Mouse (Mus musculus) CH12.LX (cell line): ENCODE measurements around the gene Zcchc13. TPM values are rescaled to one million over a fixed set of nuclear protein-coding genes. Genes with fewer than 3 reads are reported as not detected.

Experiments used
- DNase-seq: peaks from one replicate; pipeline ENCODE4 v3.0.0-alpha.2; 2013; ENCODE audit errors: extremely low read depth
- H3K27ac ChIP-seq: 2 replicates; pipeline ENCODE4 v1.5.1; 2012; ENCODE audit warnings: low read depth, mild to moderate bottlenecking, control low read depth, moderate library complexity; ENCODE audit not compliant: insufficient read depth
- H3K27me3 ChIP-seq: replicated peaks from 2 replicates; pipeline ENCODE3; 2012; ENCODE audit warnings: inconsistent platforms
- H3K36me3 ChIP-seq, 2 experiments: replicated peaks in 1 of 2; 2 replicates each; pipeline versions ENCODE3 to v1.6.1; 2012; ENCODE audit warnings: inconsistent platforms in 1 of 2, low read length in 1 of 2, mild to moderate bottlenecking in 1 of 2, mixed read lengths in 1 of 2, moderate library complexity in 1 of 2; ENCODE audit not compliant: control insufficient read depth in 1 of 2, insufficient read depth in 1 of 2
- H3K4me1 ChIP-seq, 2 experiments: 2 replicates each; pipeline ENCODE4 v1.6.1; 2012; ENCODE audit warnings: inconsistent platforms in 1 of 2, moderate library complexity in 1 of 2; ENCODE audit not compliant: insufficient read depth in 2 of 2, control insufficient read depth in 1 of 2
- H3K4me2 ChIP-seq: 2 replicates; pipeline ENCODE4 v1.6.1; 2012; ENCODE audit warnings: low read depth, mild to moderate bottlenecking, control low read depth; ENCODE audit not compliant: poor library complexity, insufficient read depth, severe bottlenecking
- H3K4me3 ChIP-seq, 3 experiments: fragments of 150-350 bp in 1 of 3; sonication (generic) in 1 of 3; replicated peaks in 1 of 3; 2 replicates each; pipeline versions ENCODE3 to v1.5.1; 2011 to 2012; ENCODE audit warnings: low read depth in 2 of 3, low read length in 2 of 3, mild to moderate bottlenecking in 2 of 3, moderate library complexity in 2 of 3, control low read depth in 1 of 3, improper control_type of control experiment in 1 of 3, inconsistent platforms in 1 of 3, mixed read lengths in 1 of 3; ENCODE audit not compliant: poor library complexity in 1 of 3
- H3K79me2 ChIP-seq: replicated peaks from 2 replicates; pipeline ENCODE4 v1.6.1; 2012; ENCODE audit warnings: mild to moderate bottlenecking, moderate library complexity; ENCODE audit not compliant: control insufficient read depth, poor library complexity, insufficient read depth, severe bottlenecking; ENCODE audit errors: extremely low read depth
- H3K9ac ChIP-seq: 2 replicates; pipeline ENCODE4 v1.6.1; 2012; ENCODE audit warnings: low read depth, mild to moderate bottlenecking, control low read depth, moderate library complexity; ENCODE audit not compliant: insufficient read depth
- H3K9me3 ChIP-seq: replicated peaks from 2 replicates; pipeline ENCODE3; 2012; ENCODE audit warnings: low read length, inconsistent platforms, mixed read lengths
- BHLHE40 ChIP-seq: IDR thresholded peaks from 2 replicates; pipeline ENCODE4 v1.6.1; 2011; ENCODE audit warnings: mild to moderate bottlenecking, low read depth, low read length, improper control_type of control experiment
- CHD1 ChIP-seq: IDR thresholded peaks from 2 replicates; pipeline ENCODE4 v1.6.1; 2012; ENCODE audit warnings: low read depth, low read length, improper control_type of control experiment, inconsistent platforms
- CHD2 ChIP-seq: IDR thresholded peaks from 2 replicates; pipeline ENCODE4 v1.6.1; 2011; ENCODE audit warnings: low read length, improper control_type of control experiment
- CTCF ChIP-seq, 2 experiments: IDR thresholded peaks in 1 of 2; conservative IDR thresholded peaks in 1 of 2; 2 replicates each; pipeline ENCODE4 v1.5.1; 2011 to 2012; ENCODE audit warnings: low read depth in 2 of 2, low read length in 2 of 2, improper control_type of control experiment in 1 of 2, inconsistent platforms in 1 of 2, mild to moderate bottlenecking in 1 of 2, moderate library complexity in 1 of 2
- E2F4 ChIP-seq: IDR thresholded peaks from 2 replicates; pipeline ENCODE4 v1.6.1; 2011; ENCODE audit warnings: low read depth, low read length, improper control_type of control experiment; ENCODE audit not compliant: insufficient replicate concordance
- ELF1 ChIP-seq: IDR thresholded peaks from 2 replicates; pipeline ENCODE4 v1.6.1; 2014; ENCODE audit warnings: low read depth, mild to moderate bottlenecking, inconsistent platforms, low read length, improper control_type of control experiment
- EP300 ChIP-seq: IDR thresholded peaks from 2 replicates; pipeline ENCODE4 v1.6.1; 2011; ENCODE audit warnings: low read length, improper control_type of control experiment
- GABPA ChIP-seq: IDR thresholded peaks from 2 replicates; pipeline ENCODE4 v1.6.1; 2012; ENCODE audit warnings: low read depth, low read length, improper control_type of control experiment, inconsistent platforms; ENCODE audit not compliant: insufficient replicate concordance
- HCFC1 ChIP-seq: IDR thresholded peaks from 2 replicates; pipeline ENCODE4 v1.6.1; 2012; ENCODE audit warnings: low read depth, mild to moderate bottlenecking, inconsistent platforms, low read length, improper control_type of control experiment
- IRF4 ChIP-seq: IDR thresholded peaks from 2 replicates; pipeline ENCODE4 v1.6.1; 2014; ENCODE audit warnings: low read depth, mild to moderate bottlenecking, inconsistent platforms, low read length, improper control_type of control experiment
- JUN ChIP-seq: IDR thresholded peaks from 2 replicates; pipeline ENCODE4 v1.6.1; 2011; ENCODE audit warnings: low read depth, mild to moderate bottlenecking, low read length, improper control_type of control experiment, moderate library complexity; ENCODE audit not compliant: insufficient read depth
- JUND ChIP-seq: conservative IDR thresholded peaks from 2 replicates; pipeline ENCODE4 v1.6.1; 2011; ENCODE audit warnings: low read depth, low read length, improper control_type of control experiment
- KAT2A ChIP-seq: IDR thresholded peaks from 2 replicates; pipeline ENCODE4 v1.6.1; 2012; ENCODE audit warnings: low read length, improper control_type of control experiment, inconsistent platforms; ENCODE audit not compliant: insufficient replicate concordance
- MAZ ChIP-seq: IDR thresholded peaks from 2 replicates; pipeline ENCODE4 v1.6.1; 2012; ENCODE audit warnings: low read depth, mild to moderate bottlenecking, inconsistent platforms, low read length, improper control_type of control experiment, moderate library complexity
- MEF2A ChIP-seq: IDR thresholded peaks from 2 replicates; pipeline ENCODE4 v1.6.1; 2014; ENCODE audit warnings: low read depth, mild to moderate bottlenecking, inconsistent platforms, low read length, improper control_type of control experiment, borderline replicate concordance
- MXI1 ChIP-seq: IDR thresholded peaks from 2 replicates; pipeline ENCODE4 v1.6.1; 2011; ENCODE audit warnings: mild to moderate bottlenecking, low read depth, low read length, improper control_type of control experiment
- MYC ChIP-seq: IDR thresholded peaks from 2 replicates; pipeline ENCODE4 v1.6.1; 2011; ENCODE audit warnings: low read depth, mild to moderate bottlenecking, improper control_type of control experiment, low read length
- NELFE ChIP-seq: IDR thresholded peaks from 2 replicates; pipeline ENCODE4 v1.6.1; 2011; ENCODE audit warnings: low read depth, low read length, improper control_type of control experiment
- NRF1 ChIP-seq: IDR thresholded peaks from 2 replicates; pipeline ENCODE4 v1.6.1; 2014; ENCODE audit warnings: low read depth, mild to moderate bottlenecking, inconsistent platforms, low read length, improper control_type of control experiment, moderate library complexity
- POLR2A ChIP-seq: IDR thresholded peaks from 2 replicates; pipeline ENCODE4 v1.6.1; 2011; ENCODE audit warnings: low read depth, mild to moderate bottlenecking, improper control_type of control experiment, low read length
- RAD21 ChIP-seq: IDR thresholded peaks from 2 replicates; pipeline ENCODE4 v1.6.1; 2011; ENCODE audit warnings: low read depth, mild to moderate bottlenecking, low read length, improper control_type of control experiment, moderate library complexity
- RCOR1 ChIP-seq: conservative IDR thresholded peaks from 2 replicates; pipeline ENCODE4 v1.6.1; 2012; ENCODE audit warnings: low read depth, mild to moderate bottlenecking, inconsistent platforms, low read length, improper control_type of control experiment
- SIN3A ChIP-seq: IDR thresholded peaks from 2 replicates; pipeline ENCODE4 v1.6.1; 2012; ENCODE audit warnings: low read length, improper control_type of control experiment, inconsistent platforms
- SMC3 ChIP-seq: IDR thresholded peaks from 2 replicates; pipeline ENCODE4 v1.6.1; 2011; ENCODE audit warnings: low read depth, low read length, improper control_type of control experiment
- TBP ChIP-seq: conservative IDR thresholded peaks from 2 replicates; pipeline ENCODE4 v1.6.1; 2011; ENCODE audit warnings: low read depth, low read length, improper control_type of control experiment
- USF2 ChIP-seq: conservative IDR thresholded peaks from 2 replicates; pipeline ENCODE4 v1.6.1; 2011; ENCODE audit warnings: low read depth, low read length, improper control_type of control experiment
- ZC3H11A ChIP-seq: IDR thresholded peaks from 2 replicates; pipeline ENCODE4 v1.6.1; 2012; ENCODE audit warnings: low read depth, mild to moderate bottlenecking, inconsistent platforms, low read length, improper control_type of control experiment
- ZKSCAN1 ChIP-seq: IDR thresholded peaks from 2 replicates; pipeline ENCODE4 v1.6.1; 2012; ENCODE audit warnings: low read depth, inconsistent platforms, low read length, improper control_type of control experiment, borderline replicate concordance
- ZMIZ1 ChIP-seq: IDR thresholded peaks from 2 replicates; pipeline ENCODE4 v1.6.1; 2012; ENCODE audit warnings: low read depth, mild to moderate bottlenecking, inconsistent platforms, low read length, improper control_type of control experiment
- ZNF384 ChIP-seq: IDR thresholded peaks from 2 replicates; pipeline ENCODE4 v1.6.1; 2012; ENCODE audit warnings: low read depth, low read length, improper control_type of control experiment, inconsistent platforms
- dilution Hi-C: fragments of 300-500 bp; cut with MboI; formaldehyde crosslinking; loops from 2 replicates; pipeline ENCODE4 v1.14.3; 2020; ENCODE audit warnings: low sequenced_read_pairs; ENCODE audit not compliant: extremely low pct_unique_long_range_greater_than_20kb, extremely low pct_ligation_motif_present
- in situ Hi-C: fragments of 300-500 bp; cut with MboI; formaldehyde crosslinking; loops from 3 replicates; pipeline ENCODE4 v1.14.3; 2019; ENCODE audit warnings: low sequenced_read_pairs, low pct_ligation_motif_present, low pct_unique_long_range_greater_than_20kb, mixed read lengths
- polyA plus RNA-seq: library from polyadenylated mRNA; unstranded; fragments of >175 nt; gene quantifications from 2 replicates; pipeline ENCODE4 v1.2.1, GENCODE M21; 2012; ENCODE audit warnings: low read depth; ENCODE audit not compliant: insufficient read length
- total RNA-seq, 2 experiments: library from RNA; depleted of rRNA; stranded (reverse); fragments of 300-350 nt in 1 of 2; fragments of >200 nt in 1 of 2; gene quantifications; 2 replicates each; pipeline ENCODE4 v1.2.3; 2012 to 2014

Zcchc13 gene
- total and polyA plus RNA-seq, 3 experiments: 1.7 TPM; not detected in 2

- peak overlapping the region; percentile 93 for H3K27ac ChIP-seq
- H3K9ac ChIP-seq: peak overlapping the region; percentile 88
- in situ Hi-C loops (loop anchor here (5.0 kb wide), 1 partner anchor 134 kb away; no protein-coding TSS in a partner anchor), dilution Hi-C loops (no loop called here)
- peak overlapping the region; percentile 71 for H3K4me2 ChIP-seq
- no peaks in the 10 kb centered on the region for H3K9me3 ChIP-seq
- TF ChIP-seq NELFE (0 out of 2 replicates have a peak, but pooled peaks have one; percentile 3), TBP (0 out of 2 replicates have a peak, but pooled peaks have one; percentile 24), GABPA (no peak)
- H3K36me3 ChIP-seq: no peaks in the 10 kb centered on the region
- peak; percentile 52 for DNase-seq
- H3K27me3 ChIP-seq: no peaks in the 10 kb centered on the region
- no peaks in the 10 kb centered on the region for H3K79me2 ChIP-seq
- H3K4me3 ChIP-seq: peak overlapping the region; percentile 51 to 58 (median 56)
- H3K4me1 ChIP-seq: 0 out of 4 replicates have a peak, but pooled peaks cover 0 to 5% of the 10 kb centered on the region in 2 experiments
These were observed 8.6 kb upstream of the Zcchc13 start for GRCm38 (mm10) chrX:103621799-103622198.

DNA sequence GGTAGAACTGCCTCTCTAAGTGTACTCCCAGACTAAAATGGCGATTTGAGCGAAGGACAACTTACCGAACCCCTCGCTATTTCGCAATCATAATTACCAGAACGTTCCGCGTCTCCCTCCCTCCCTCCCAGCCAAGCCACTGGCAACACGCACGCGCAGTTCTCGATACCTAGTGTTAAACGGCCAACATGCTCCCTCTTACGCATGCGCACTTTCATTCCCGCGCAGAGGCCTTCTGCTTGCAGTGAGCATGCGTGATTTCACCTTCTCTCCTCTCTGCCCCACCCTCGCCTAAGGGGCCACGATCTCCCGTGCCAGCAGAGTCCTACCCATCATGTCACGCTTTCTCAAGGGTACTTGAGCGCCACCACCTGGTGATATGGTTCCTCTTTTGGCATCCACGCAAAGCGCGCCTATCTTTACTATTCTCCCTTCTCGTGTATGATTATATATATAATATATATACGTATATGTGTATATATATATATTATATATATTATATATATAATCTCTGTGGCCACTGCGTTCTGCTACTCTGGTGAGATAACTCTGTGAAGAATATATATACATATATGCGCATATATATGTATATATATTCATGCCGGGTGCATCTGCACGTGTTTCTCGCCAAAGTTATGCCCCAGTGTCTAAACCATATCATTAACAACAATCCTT lies 8.0 kb upstream of the Zcchc13 start:
- Histone ChIP-seq H3K4me1 (0 out of 4 replicates have a peak, but pooled peaks cover 0 to 5% of the 10 kb centered on the region in 2 experiments), H3K27me3 (no peaks in the 10 kb centered on the region), H3K79me2 (no peaks in the 10 kb centered on the region), H3K36me3 (no peaks in the 10 kb centered on the region), H3K4me3 (peak overlapping the region; percentile 51 to 58 (median 56)), H3K9me3 (no peaks in the 10 kb centered on the region), H3K4me2 (no peak overlapping the region; the same call in 1 of the 2 replicates), H3K27ac (peak overlapping the region; percentile 93), H3K9ac (peak overlapping the region; percentile 88)
- in situ Hi-C loops (loop anchor here (5.0 kb wide), 1 partner anchor 135 kb away; no protein-coding TSS in a partner anchor), dilution Hi-C loops (no loop called here)
- peak; percentile 95 for DNase-seq
- peak; percentile 42 for TF ChIP-seq HCFC1
- no peak for TF ChIP-seq ZNF384
- no peak for TF ChIP-seq IRF4
- peak; percentile 65; the same call in 1 of the 2 replicates for TF ChIP-seq MYC
- peak; percentile 96 for TF ChIP-seq NRF1
- no peak for TF ChIP-seq RCOR1
- no peak for TF ChIP-seq USF2
- TF ChIP-seq CHD1: no peak
- TF ChIP-seq SIN3A: no peak
- peak; percentile 93 for TF ChIP-seq BHLHE40
- no peak for TF ChIP-seq ELF1
- peak; percentile 63 for TF ChIP-seq RAD21
- TF ChIP-seq POLR2A: no peak; the same call in 1 of the 2 replicates
- no peak for TF ChIP-seq MEF2A
- TF ChIP-seq E2F4: peak; percentile 84; the same call in 1 of the 2 replicates
- TF ChIP-seq MAZ: peak; percentile 88
- no peak for TF ChIP-seq ZC3H11A
- TF ChIP-seq GABPA: no peak
- no peak for TF ChIP-seq MXI1
- peak; percentile 54; the same call in 1 of the 2 replicates for TF ChIP-seq ZMIZ1
- TF ChIP-seq KAT2A: no peak
- no peak for TF ChIP-seq CHD2
- peak in 1 of 2 experiments; percentile 65; a peak in 2 of 4 replicates for TF ChIP-seq CTCF (conservative IDR thresholded peaks at IDR 0.05 in 1 of 2, IDR thresholded peaks at IDR 0.05 in 1 of 2; ENCODE audit: low read depth in 2 of 2, low read length in 2 of 2)
- no peak for TF ChIP-seq TBP
- no peak for TF ChIP-seq ZKSCAN1
- TF ChIP-seq EP300: no peak
- no peak for TF ChIP-seq JUN
- TF ChIP-seq SMC3: peak; percentile 75
- no peak for TF ChIP-seq JUND
